Mouse (Mus musculus) G1E (cell line): ENCODE measurements at regions not wholly inside any gene's neighbourhood (a gene's known extent, or its start where the extent isn't known, plus 50 kb on each side); places are given as distances from the start of the nearest gene placed in this dataset.

ENCODE experiments used
- CTCF ChIP-seq: IDR thresholded peaks from 2 replicates; pipeline ENCODE4 v1.5.1; 2012; ENCODE audit warnings: low read depth, low read length, inconsistent platforms, mixed read lengths
- GATA1 ChIP-seq: IDR thresholded peaks from 2 replicates; pipeline ENCODE4 v1.6.1; 2012; ENCODE audit warnings: borderline replicate concordance, low read length, inconsistent platforms, mixed read lengths
- GATA2 ChIP-seq: IDR thresholded peaks from 2 replicates; pipeline ENCODE4 v1.6.1; 2012; ENCODE audit warnings: low read depth, low read length, inconsistent platforms, borderline replicate concordance
- POLR2AphosphoS5 ChIP-seq: IDR thresholded peaks from 2 replicates; pipeline ENCODE4 v1.6.1; 2012; ENCODE audit warnings: low read depth, low read length, inconsistent platforms; ENCODE audit not compliant: insufficient replicate concordance
- TAL1 ChIP-seq: conservative IDR thresholded peaks from 2 replicates; pipeline ENCODE4 v1.6.1; 2012; ENCODE audit warnings: low read depth, low read length, inconsistent platforms, mixed read lengths

- TF ChIP-seq TAL1 (no peak), CTCF (no peak), GATA1 (no peak), GATA2 (no peak), POLR2AphosphoS5 (no peak)
These were observed 55.3 kb upstream of the Rgma start for GRCm38 (mm10) chr7:73319994-73320393.
